Mouse (Mus musculus): ENCODE data around the gene Cd247. TPM values are rescaled to one million over a fixed set of nuclear protein-coding genes. Genes with fewer than 3 reads are reported as not detected.

Gene Cd247
- total RNA-seq, 2 experiments from 2014 or later = 0.68 TPM; not detected in 1

GRCm38 (mm10) chr1:165771998-165772397 lies 16.5 kb upstream of the Cd247 start:
- ATAC-seq (replicated peaks; ENCODE audit: low FRiP score, poor library complexity, severe bottlenecking) = no peak

GRCm38 (mm10) chr1:165775518-165776294 lies 12.8 kb upstream of the Cd247 start:
- peak; percentile 47; the same call in 1 of the 2 replicates for ATAC-seq (replicated peaks; ENCODE audit: low FRiP score, poor library complexity, severe bottlenecking)

- ATAC-seq (replicated peaks; ENCODE audit: low FRiP score, poor library complexity, severe bottlenecking) = peak; percentile 64
Observed at GRCm38 (mm10) chr1:165779954-165780585, 8.4 kb upstream of the Cd247 start.

GRCm38 (mm10) chr1:165780586-165781111 lies 7.8 kb upstream of the Cd247 start:
- peak; percentile 46; the same call in 1 of the 2 replicates for ATAC-seq (replicated peaks; ENCODE audit: low FRiP score, poor library complexity, severe bottlenecking)

GRCm38 (mm10) chr1:165781426-165781825 lies 7.1 kb upstream of the Cd247 start:
- ATAC-seq (replicated peaks; ENCODE audit: low FRiP score, poor library complexity, severe bottlenecking) = no peak

- no peak for ATAC-seq (replicated peaks; ENCODE audit: low FRiP score, poor library complexity, severe bottlenecking)
Observed at GRCm38 (mm10) chr1:165781911-165782310, 6.6 kb upstream of the Cd247 start.

GRCm38 (mm10) chr1:165786296-165786695 lies 2.2 kb upstream of the Cd247 start:
- no peak for ATAC-seq (replicated peaks; ENCODE audit: low FRiP score, poor library complexity, severe bottlenecking)

- no peak for ATAC-seq (replicated peaks; ENCODE audit: low FRiP score, poor library complexity, severe bottlenecking)
Observed at GRCm38 (mm10) chr1:165789066-165789660, 682 bp downstream of the Cd247 start.

- no peak for ATAC-seq (replicated peaks; ENCODE audit: low FRiP score, poor library complexity, severe bottlenecking)
Observed at GRCm38 (mm10) chr1:165789963-165790362, 1.5 kb downstream of the Cd247 start.

GRCm38 (mm10) chr1:165790461-165791210 lies 2.2 kb downstream of the Cd247 start:
- no peak for ATAC-seq (replicated peaks; ENCODE audit: low FRiP score, poor library complexity, severe bottlenecking)

- ATAC-seq (replicated peaks; ENCODE audit: low FRiP score, poor library complexity, severe bottlenecking) = no peak
Observed at GRCm38 (mm10) chr1:165791411-165791810, 2.9 kb downstream of the Cd247 start.

- ATAC-seq (replicated peaks; ENCODE audit: low FRiP score, poor library complexity, severe bottlenecking) = no peak
Observed at GRCm38 (mm10) chr1:165801709-165802310, 13.3 kb downstream of the Cd247 start.

- ATAC-seq (replicated peaks; ENCODE audit: low FRiP score, poor library complexity, severe bottlenecking) = no peak
Observed at GRCm38 (mm10) chr1:165803107-165803506, 14.6 kb downstream of the Cd247 start.

GRCm38 (mm10) chr1:165804133-165804532 lies 15.7 kb downstream of the Cd247 start:
- ATAC-seq (replicated peaks; ENCODE audit: low FRiP score, poor library complexity, severe bottlenecking) = no peak

GRCm38 (mm10) chr1:165810633-165811032 lies 22.2 kb downstream of the Cd247 start:
- ATAC-seq (replicated peaks; ENCODE audit: low FRiP score, poor library complexity, severe bottlenecking) = no peak

- ATAC-seq (replicated peaks; ENCODE audit: low FRiP score, poor library complexity, severe bottlenecking) = no peak
Observed at GRCm38 (mm10) chr1:165811170-165811569, 22.7 kb downstream of the Cd247 start.

- no peak for ATAC-seq (replicated peaks; ENCODE audit: low FRiP score, poor library complexity, severe bottlenecking)
Observed at GRCm38 (mm10) chr1:165812775-165813174, 24.3 kb downstream of the Cd247 start.

GRCm38 (mm10) chr1:165814116-165814515 lies 25.6 kb downstream of the Cd247 start:
- ATAC-seq (replicated peaks; ENCODE audit: low FRiP score, poor library complexity, severe bottlenecking) = no peak

GRCm38 (mm10) chr1:165814521-165815278 lies 26.2 kb downstream of the Cd247 start:
- no peak for ATAC-seq (replicated peaks; ENCODE audit: low FRiP score, poor library complexity, severe bottlenecking)

Measured in erythroblast, adult 5-6 weeks (primary cell).